Mouse (Mus musculus): ENCODE measurements around the gene Neurog3.

Neurog3 gene

GRCm38 (mm10) chr10:62132691-62133281 lies at the start of gene Neurog3:
Neurog3 (plus strand) TSS chr10:62133090.
- ATAC-seq (ENCODE audit: insufficient number of reproducible peaks, low FRiP score, low TSS enrichment) = no peak

DNA sequence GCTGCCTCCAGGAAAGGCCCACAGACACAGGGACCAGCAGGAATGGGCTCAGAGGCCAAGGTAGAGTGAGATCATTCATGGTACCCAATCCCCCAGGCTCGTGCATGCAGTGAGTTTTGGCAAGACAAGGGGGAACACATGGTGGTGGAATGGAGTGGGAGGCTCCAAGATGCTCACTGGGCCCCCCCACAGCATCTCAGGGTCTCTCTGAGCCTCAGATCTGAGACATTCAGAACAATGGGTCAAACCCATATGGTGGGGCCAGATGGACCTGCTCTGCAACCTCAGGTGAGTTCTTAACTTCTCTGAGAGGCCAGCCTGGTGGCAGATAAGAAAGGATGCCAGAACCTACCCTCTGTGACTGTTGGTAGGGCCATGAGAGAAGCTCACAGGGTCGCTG lies 46.8 kb upstream of the Neurog3 start:
- ATAC-seq (ENCODE audit: insufficient number of reproducible peaks, low FRiP score, low TSS enrichment) = no peak

- ATAC-seq (ENCODE audit: insufficient number of reproducible peaks, low FRiP score, low TSS enrichment) = no peak
These were observed 46.1 kb upstream of the Neurog3 start for GRCm38 (mm10) chr10:62086826-62087225.

- no peak for ATAC-seq (ENCODE audit: insufficient number of reproducible peaks, low FRiP score, low TSS enrichment)
These were observed 44.5 kb upstream of the Neurog3 start for GRCm38 (mm10) chr10:62088411-62088810.

DNA sequence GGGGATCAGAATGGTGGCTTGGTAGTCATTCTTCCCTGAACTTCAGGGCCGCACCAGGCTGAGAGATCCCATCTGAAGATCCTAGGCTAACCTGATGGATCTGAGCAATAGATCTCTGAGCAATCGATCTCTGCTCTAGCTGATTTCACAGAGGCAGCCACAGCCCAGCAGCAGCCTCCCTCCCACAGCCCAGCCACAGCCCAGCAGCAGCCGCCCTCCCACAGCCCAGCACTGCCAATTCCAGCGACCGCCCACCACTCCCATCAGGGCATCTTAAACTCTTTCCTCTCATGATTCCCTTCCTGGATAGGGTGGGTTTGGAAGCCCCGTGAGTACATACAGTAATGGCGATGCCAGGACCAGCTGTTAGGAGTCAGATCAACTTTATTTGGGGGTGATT lies 43.8 kb upstream of the Neurog3 start:
- no peak for ATAC-seq (ENCODE audit: insufficient number of reproducible peaks, low FRiP score, low TSS enrichment)

GRCm38 (mm10) chr10:62089486-62089885 lies 43.4 kb upstream of the Neurog3 start:
- no peak for ATAC-seq (ENCODE audit: insufficient number of reproducible peaks, low FRiP score, low TSS enrichment)

GRCm38 (mm10) chr10:62093903-62094302 lies 39.0 kb upstream of the Neurog3 start:
- ATAC-seq (ENCODE audit: insufficient number of reproducible peaks, low FRiP score, low TSS enrichment) = no peak

GRCm38 (mm10) chr10:62094401-62094800 lies 38.5 kb upstream of the Neurog3 start:
- no peak for ATAC-seq (ENCODE audit: insufficient number of reproducible peaks, low FRiP score, low TSS enrichment)

DNA sequence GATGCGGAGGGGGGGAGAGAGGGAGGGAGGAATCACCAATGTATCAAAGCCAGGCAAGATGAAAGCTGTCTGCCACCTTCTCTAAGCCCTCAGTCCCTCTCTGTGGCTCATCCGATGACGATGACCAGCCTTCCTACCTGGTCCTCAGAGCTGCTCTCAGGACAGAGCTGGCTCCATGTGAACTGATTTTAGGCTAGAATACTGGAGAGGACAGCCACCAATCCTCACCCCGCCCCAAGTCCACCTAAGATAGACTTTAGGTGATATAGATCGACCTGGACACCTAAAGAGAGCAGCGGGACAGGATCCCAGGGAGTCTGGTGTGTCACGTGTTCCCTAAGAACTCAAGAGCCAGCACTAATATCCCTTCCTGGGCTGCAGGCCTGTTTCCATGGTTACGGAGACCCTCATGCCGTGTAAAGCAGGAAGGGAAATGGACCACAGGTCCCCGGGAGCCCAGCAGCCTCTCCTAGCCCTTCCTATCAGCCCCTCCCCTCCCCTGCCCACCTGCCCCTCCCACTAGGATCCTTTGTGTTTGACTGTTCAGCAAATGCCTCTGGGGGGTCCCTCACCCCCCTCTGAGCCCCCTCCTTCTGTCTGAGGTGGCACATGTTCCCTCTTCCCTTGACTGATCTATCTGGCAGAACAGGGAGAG lies 33.0 kb upstream of the Neurog3 start:
- ATAC-seq (ENCODE audit: insufficient number of reproducible peaks, low FRiP score, low TSS enrichment) = no peak

- ATAC-seq (ENCODE audit: insufficient number of reproducible peaks, low FRiP score, low TSS enrichment) = no peak
These were observed 31.1 kb upstream of the Neurog3 start for GRCm38 (mm10) chr10:62101504-62102439.

DNA sequence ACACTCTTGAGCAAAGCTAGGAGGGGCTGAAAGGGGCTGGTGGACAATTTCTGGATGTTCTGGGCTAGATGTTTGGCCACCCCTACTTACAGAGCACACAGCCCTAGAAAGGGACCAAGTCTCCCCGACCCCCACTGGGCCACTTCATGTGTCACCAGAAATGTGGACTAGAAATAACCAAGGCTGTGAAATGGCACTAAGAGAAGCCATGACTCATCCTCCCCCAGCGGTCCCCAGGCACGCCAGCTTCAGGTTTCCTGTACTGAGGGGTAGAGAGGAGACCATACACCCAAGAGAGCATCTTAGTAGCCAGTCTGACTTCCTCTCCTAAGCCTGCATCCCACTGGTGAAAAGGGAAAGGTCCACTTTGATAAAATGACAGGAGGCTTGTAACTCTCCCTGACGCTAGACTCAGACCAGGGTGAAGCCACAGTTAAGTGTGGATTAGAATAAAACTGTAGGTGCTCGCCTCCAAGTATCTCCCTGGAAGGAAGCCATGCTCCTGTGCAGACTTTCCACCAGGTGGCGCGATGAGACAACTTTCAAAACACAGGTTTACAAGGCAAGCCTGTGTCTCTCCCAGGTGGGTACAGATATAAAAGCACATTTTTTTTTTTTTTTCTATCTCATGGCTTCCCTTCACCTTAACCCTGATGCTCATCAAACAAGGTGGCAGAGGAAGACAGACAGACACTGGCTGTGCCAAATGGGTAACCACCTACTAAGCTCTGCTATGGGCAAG lies 27.9 kb upstream of the Neurog3 start:
- peak; percentile 9; the same call in 1 of the 2 replicates for ATAC-seq (ENCODE audit: insufficient number of reproducible peaks, low FRiP score, low TSS enrichment)

GRCm38 (mm10) chr10:62107048-62107447 lies 25.8 kb upstream of the Neurog3 start:
- ATAC-seq (ENCODE audit: insufficient number of reproducible peaks, low FRiP score, low TSS enrichment) = no peak

- ATAC-seq (ENCODE audit: insufficient number of reproducible peaks, low FRiP score, low TSS enrichment) = peak; percentile 78
These were observed 22.2 kb upstream of the Neurog3 start for GRCm38 (mm10) chr10:62110504-62111206.

GRCm38 (mm10) chr10:62111207-62111576 lies 21.7 kb upstream of the Neurog3 start:
- ATAC-seq (ENCODE audit: insufficient number of reproducible peaks, low FRiP score, low TSS enrichment) = peak; percentile 34; the same call in 1 of the 2 replicates

DNA sequence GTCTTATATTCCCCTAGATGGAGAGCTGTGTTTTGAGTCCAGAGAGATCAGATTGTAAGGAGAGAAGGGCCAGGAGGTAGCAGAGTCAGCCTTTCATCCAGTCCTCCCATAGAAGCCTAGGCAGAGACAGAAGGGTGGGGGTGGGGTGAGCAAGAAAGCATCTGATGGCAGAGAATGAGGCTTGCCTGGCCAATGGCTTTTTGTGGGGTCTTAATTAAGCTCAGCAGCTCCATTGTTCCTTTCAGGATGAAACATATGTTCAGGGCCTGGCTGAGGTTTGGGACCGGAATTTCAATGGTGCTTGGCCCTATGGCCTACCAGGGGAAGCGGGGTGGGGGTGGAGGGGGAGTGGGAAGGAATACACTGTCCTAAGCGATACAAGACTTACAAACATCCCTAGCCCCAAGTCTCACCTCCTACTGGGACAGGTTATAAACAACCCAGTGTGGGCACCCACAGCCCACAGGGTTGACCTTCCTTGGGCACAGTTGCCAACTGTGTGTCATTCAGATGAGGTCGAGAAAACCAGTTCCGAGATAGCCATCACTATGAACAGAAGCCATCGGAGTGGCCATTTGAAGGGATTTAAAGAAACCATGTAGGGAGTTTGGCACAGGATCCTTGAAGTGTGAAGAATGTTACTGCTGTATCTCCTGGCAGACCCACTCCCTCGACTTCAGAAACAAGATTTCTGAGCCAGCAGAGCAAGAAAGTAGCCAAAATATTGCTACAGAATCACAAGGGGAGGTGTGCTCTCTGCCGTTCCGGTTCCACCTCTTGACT lies 18.8 kb upstream of the Neurog3 start:
- ATAC-seq (ENCODE audit: insufficient number of reproducible peaks, low FRiP score, low TSS enrichment) = no peak

- no peak for ATAC-seq (ENCODE audit: insufficient number of reproducible peaks, low FRiP score, low TSS enrichment)
These were observed 5.8 kb upstream of the Neurog3 start for GRCm38 (mm10) chr10:62127137-62127536.

GRCm38 (mm10) chr10:62127711-62128231 lies 5.1 kb upstream of the Neurog3 start:
- ATAC-seq (ENCODE audit: insufficient number of reproducible peaks, low FRiP score, low TSS enrichment) = no peak

DNA sequence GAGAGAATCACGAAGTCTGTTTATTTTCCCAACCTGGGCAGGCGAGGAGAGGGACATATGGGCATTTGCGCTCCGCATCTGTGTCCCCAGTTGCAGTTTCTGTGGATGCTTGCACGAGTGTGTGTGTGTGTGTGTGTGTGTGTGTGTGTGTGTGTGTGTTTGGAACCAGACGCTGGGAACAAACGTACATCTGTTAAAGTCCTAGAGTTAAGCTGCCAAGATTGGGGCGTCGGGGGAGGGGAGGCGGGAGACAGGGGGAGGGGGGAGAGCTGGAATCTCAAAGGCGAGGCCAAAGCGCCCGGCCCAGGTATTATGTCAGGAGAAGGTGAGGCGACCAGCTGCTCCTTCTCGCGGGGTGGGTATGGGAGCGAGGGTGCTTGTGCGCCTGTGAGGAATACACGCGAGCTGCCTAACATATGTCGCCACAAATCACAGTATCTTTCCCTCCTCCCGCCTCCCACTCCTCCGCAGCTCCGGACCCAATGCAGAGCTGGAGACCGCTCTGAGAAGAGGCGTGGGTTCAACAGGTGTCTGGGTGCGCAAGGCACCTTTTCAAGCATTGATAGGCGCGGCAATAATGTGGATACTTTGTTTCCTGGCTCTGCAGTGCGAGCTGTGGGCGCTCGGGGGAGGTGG lies 4.5 kb upstream of the Neurog3 start:
- no peak for ATAC-seq (ENCODE audit: insufficient number of reproducible peaks, low FRiP score, low TSS enrichment)

All from cerebellum, adult (tissue).